Mouse (Mus musculus) ovary, postnatal 14 days (tissue): ENCODE results near the gene Wnt2b.

Experiments used
- DNase-seq: peaks from one replicate; pipeline ENCODE4 v3.0.0; 2022; ENCODE audit warnings: low spot score

Wnt2b gene

GRCm38 (mm10) chr3:104961066-104962059 lies at the start of gene Wnt2b:
TSS of gene Wnt2b (minus strand) at chr3:104961921.
- no peak for DNase-seq

- no peak for DNase-seq
These were observed 49.1 kb upstream of the Wnt2b start for GRCm38 (mm10) chr3:105010681-105011339.

DNA sequence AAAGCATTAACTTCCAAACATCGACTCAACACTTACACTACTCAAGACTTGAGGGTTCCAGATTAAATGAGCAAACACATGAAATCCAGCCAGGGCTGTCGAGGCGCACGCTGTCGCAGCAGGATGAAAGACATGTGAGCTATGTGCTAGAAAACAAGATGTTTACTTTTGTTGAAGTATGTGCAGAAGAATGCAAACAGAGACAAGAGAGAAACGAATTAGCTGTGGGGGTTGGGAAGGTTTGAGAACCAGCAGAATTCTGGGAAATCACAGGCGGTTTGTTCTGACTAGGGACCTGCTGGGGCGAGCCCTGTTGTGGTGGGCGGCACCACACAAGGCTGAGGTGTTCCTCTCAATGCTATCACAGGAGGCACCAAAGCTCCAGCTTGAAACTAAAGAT lies 46.3 kb upstream of the Wnt2b start:
- DNase-seq = no peak

DNA sequence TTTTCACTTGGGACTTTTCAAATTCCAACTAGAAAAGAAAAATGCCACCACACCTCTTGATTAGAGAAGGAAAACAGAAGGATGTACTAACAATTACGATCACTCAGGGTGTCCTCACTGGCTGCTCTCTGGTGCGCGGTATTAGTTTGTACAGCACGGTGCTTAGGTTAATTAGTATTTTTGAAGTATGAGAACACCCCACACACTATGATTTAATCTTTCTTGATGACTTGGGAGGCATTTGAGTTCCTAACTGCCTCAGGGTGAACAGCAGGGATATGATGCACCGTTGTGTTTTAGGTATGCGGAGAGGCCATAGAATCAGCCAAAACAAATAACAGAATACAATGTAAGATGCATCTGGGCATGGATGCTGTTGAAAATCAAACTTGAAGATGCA lies 44.4 kb upstream of the Wnt2b start:
- no peak for DNase-seq

DNA sequence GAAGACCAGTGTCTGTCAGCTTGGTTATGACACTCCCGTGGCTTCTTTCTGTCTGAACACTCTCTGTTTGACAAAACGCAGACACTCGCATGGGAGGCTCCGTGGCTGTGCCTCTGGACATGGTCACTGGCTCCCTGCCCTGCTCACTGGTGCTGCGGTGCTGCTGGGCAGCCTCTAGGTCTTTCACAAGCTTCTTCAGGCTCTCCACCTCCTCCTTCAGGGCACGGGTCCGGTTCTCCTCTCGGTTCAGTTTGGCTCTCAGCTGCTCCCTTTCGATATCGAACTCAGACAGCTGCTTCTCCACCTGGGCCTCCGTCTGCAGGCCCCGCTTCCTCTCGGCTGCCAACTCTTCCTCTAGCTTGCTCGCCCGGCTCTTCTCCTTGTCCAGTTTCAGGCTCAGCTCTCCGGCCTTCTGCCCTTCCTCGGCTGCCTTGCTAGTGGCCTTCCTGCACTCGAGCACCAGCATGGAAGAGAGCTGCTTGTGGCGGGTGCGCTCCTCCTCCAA lies 43.9 kb upstream of the Wnt2b start:
- no peak for DNase-seq

- DNase-seq = no peak
These were observed 43.3 kb upstream of the Wnt2b start for GRCm38 (mm10) chr3:105005011-105005410.

GRCm38 (mm10) chr3:105003960-105004463 lies 42.3 kb upstream of the Wnt2b start:
- DNase-seq = no peak

DNA sequence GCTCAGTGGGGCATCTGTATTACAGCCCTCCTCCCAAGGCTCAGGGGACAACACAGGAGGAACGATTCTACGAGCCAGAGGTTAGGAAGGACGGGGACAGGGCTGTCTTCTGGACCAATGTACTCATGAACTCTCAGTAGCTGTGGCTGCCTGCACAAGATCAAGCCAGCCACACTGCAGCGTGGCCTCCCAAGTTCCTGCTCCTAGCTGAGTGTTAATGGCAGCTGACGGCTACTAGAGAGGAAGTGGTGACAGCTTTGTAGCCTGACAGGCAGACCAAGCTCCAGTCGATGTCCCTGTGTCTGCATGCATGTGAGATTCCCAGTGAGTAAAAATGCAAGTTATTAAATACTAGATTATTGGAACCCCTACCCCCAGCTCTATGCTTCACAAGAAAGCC lies 39.7 kb upstream of the Wnt2b start:
- DNase-seq = no peak

DNA sequence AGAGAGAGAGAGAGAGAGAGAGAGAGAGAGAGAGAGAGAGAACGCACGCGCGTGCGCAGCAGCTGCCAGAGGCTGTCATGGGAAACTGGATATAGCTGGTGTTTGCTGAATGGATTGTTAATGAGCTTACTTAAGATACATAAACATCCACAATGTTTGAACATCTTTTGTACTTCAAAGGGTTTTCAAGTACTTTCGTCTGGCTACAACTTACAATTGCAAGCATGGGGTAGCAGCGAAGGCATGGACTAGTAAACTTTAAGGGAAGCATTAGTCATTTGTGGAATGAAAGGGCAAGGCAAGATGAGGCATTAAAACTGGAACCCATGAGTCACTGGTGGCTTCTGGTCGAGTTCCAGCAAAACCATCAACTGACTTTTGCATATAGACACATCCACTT lies 38.8 kb upstream of the Wnt2b start:
- no peak for DNase-seq

DNA sequence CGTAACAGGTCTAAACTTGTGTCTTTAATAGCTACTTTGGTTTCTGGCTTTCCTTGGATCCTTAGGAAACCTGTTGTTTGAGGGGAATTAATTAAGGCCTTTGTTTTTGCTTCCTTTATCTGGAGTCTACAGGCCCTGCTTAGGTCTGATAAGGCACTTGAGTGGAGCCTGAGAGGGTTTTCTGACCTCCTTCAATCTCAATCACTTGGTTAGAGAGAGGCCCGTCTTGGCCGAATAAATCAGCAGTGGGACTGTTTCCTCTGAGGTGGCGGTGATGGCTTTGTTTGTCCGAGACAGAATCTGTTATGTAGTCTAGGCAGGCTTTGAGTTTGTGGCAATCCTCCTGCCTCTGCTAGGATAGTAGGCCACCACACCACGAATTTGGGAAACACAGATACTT lies 35.8 kb upstream of the Wnt2b start:
- no peak for DNase-seq

DNA sequence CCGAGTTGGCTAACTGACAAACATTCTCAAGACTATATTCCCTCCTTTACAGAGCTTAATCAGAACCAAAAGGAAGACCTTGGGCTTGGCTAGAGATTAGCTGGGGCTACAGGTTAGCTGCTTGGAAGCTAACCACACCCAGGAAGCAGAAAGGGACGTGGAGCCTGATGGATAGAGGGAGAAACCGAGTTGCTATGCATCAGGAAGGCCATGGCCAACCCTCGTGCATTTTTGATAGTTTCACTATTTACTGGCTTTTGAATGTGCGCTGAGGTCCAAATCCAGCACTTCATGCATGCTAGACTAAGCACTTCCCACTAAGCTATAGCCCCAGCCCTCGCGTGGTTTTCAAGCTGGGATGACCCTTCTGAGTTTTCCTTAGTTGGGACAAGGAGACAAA lies 34.0 kb upstream of the Wnt2b start:
- DNase-seq = no peak

DNA sequence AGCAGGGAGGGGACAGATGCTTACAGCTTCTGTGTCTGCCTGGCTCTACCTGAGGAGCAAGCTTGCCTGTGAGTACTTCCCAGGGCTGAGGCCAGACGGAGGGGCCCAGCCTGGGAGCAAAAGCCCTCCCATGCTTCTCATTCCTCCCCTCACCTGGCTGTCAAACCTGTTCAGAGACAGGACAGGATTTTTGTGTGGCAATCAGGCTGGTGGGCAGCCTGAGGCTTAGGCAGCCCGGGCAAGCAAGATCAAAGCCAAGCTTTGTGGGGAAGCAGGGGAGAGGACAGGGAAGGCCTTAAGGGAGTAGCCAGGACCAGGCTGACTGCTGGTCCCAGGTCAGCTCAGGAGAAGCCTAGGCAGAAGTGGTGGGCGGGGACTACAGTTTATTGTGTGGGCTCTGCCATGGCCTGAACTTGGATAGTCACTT lies 32.7 kb upstream of the Wnt2b start:
- no peak for DNase-seq

GRCm38 (mm10) chr3:104993800-104994199 lies 32.1 kb upstream of the Wnt2b start:
- no peak for DNase-seq

- peak; percentile 85 for DNase-seq
These were observed 31.1 kb upstream of the Wnt2b start for GRCm38 (mm10) chr3:104992709-104993388.

GRCm38 (mm10) chr3:104991703-104992102 lies 30.0 kb upstream of the Wnt2b start:
- no peak for DNase-seq

GRCm38 (mm10) chr3:104987884-104988283 lies 26.2 kb upstream of the Wnt2b start:
- no peak for DNase-seq

GRCm38 (mm10) chr3:104979735-104980134 lies 18.0 kb upstream of the Wnt2b start:
- no peak for DNase-seq

DNA sequence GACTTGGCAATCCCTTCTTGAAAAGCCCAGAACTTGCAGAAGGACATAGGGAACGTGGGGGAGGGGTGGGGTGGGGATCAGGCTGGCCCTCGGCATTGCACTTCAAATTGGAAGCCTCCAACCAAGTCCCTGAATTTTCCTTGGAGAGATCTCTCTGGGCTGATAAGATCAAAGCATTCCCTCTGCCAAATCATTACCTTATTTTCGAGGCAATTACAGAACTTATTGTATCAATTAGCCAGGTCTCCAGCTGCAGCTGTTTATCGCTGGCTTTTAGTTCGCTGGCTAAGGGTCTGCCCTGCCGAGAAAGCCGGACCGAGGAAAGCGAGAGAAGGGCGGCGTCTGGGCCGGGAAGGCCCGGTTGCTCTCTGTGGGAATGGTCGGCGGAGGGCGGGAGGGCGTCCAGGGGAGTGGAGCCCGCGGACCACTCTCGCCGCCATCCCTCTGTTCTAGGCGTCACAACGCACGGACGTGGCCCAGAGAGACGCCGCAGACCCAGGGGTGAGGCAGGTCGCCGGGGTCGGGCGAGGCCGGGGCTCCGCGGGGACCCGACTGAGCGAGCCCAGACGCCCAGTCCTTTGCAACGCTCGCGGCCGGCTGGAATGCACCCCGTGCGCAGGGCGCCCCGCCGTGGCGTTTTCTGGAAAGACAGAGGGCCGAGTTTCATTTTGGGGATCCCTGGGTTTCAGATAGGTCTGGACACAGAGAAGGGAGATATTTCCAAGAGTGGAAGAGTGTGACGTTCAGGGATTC lies 6.0 kb upstream of the Wnt2b start:
- DNase-seq = peak; percentile 97

DNA sequence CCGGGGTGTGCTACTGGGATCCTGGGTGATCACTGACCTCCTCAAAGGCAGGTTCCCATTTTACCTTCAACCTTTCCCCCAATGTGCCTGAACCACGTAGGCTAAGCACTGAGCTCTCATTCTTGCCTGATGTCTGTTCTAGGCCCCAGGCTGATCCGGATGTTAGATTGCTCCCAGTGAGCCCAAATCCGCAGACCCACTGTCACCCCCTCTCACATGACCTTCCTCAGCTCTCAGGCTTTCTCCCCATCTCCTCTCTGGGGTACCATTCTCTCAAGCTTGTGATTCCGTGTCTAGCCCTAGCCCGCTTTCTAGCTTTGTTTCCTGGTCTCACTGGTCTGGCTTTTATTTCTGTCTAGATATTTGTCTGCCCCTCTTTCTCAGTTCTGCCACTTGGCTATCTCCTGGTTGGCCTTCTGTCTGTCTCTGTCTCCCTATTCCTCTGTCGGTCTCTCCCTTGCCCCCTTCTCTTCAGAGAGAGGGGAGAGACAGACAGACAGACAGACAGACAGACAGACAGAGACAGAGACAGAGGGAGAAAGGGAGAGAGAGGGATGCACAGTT lies 4.4 kb upstream of the Wnt2b start:
- DNase-seq = no peak

DNA sequence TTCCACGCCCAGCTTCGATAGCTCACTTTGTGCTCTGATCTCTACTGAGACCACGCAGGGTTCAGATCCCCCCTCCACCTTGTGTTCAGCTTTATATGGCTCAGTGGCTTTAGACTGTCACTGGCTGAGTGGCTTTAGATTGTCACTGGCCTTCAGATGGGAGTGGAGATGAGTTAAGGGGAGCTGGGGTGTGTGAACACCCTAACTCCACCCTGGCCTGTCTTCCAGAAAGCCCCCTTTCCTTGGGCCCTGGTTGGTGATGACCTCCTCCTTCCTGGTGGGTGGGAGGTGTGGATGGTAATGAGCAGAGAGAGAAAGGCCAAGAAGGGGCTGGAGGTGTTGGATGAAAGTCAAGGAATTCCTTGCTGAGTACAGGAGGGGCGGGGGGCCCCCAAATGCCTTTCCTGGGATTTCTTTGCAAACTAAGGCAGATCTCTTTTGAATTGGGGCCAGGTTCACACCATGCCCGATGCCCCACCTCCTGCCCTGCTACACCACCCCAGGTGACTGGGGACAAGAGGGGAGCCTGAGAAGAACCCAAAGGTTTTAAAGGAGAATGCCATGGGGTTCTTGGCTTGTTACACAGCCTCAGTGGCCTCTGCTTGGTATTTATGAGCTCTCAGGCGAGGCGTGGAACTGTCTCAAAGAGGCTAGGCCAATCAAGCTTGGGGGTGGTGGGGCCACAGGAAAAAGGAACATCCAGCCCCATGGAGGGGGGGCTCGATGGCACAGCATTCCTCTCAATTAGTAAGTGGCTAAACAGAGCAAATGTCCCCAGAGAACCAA lies 3.5 kb upstream of the Wnt2b start:
- no peak for DNase-seq
